Mouse (Mus musculus) WW6 (cell line): ENCODE measurements at regions not wholly inside any gene's neighbourhood (a gene's known extent, or its start where the extent isn't known, plus 50 kb on each side); places are given as distances from the start of the nearest gene placed in this dataset.

Experiments used
- DNase-seq: peaks from one replicate; pipeline ENCODE4 v3.0.0-alpha.2; 2013; ENCODE audit warnings: low read depth, low spot score

- DNase-seq, result no peak
Measured at GRCm38 (mm10) chr1:61175239-61175638, 197.5 kb downstream of the Icos start.

DNA sequence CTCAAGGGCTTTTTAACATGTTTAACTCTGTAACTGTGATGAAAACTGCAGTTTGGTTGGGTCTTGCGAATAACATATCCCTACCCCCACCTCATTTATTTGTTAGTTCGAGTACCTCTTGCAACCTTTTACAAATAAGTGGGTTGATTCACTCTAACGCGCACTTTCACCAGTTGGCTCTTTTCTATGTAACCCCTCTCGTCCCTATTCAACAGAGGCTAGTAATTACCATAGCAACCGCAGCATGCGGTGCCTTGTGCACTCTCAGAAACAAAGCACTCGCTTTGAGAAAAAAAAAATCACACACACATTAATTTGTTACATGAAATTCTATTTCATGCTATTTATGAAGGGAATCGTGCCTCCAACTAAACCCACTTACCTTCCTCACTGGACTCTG is 201.7 kb downstream of the Icos start:
- DNase-seq, result no peak

DNA sequence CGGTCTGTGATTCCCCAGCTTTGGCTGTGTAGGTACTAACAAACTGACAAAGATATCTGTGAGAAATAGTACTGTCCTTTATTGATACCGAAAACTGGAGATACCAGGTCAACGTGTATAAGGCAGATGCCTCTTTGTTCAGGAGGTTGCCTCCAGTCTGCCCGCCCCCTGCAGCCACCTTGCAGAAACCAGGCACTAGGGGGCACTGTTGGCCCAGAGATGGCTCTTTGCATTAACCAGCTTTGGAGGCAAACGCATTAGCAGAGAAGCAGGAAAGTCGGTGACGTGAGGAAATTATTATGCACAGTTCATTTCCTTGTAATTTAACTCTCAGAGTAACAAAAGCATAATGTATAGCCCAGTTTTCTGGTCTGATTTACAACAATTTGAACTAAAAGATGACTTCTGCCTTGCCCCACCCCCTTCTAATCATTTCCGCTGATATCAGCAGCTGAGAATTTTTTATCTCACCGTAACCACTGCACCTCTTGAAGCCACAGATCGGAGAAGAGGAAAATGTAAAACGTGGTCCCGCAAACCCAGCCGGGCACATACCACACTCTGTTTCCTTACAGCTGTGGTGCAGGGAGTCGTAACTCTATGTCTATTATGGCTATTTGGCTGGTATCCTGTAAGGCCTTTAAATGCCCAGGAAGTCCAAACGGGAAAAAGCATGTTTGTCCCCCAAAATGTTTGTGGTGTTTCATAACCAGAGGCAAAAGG is 203.5 kb downstream of the Icos start:
- peak; percentile 45 for DNase-seq

- DNase-seq, result no peak
Measured at GRCm38 (mm10) chr1:61187381-61188100, 209.8 kb downstream of the Icos start.

DNA sequence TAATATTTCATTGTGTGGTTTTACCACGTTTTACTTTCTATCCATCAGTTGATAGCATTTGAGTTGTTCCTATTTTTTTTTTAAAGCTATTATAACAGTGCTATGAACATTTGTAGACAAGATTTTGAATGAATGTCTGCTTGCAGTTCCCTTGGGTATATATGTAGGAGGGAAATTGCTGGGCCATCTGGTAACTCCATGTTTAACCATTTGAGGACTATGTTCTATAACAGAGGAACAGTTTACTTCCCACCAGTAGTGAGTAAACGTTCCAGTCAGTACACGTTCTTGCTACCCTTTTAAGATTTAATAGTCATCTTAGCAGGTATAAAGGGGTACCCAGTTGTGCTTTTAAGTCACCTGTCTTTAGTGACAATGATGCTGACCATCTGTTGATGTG is 213.2 kb downstream of the Icos start:
- no peak for DNase-seq

- no peak for DNase-seq
Measured at GRCm38 (mm10) chr1:61198549-61199062, 220.9 kb downstream of the Icos start.

GRCm38 (mm10) chr1:61201006-61201405 is 223.3 kb downstream of the Icos start:
- no peak for DNase-seq

DNA sequence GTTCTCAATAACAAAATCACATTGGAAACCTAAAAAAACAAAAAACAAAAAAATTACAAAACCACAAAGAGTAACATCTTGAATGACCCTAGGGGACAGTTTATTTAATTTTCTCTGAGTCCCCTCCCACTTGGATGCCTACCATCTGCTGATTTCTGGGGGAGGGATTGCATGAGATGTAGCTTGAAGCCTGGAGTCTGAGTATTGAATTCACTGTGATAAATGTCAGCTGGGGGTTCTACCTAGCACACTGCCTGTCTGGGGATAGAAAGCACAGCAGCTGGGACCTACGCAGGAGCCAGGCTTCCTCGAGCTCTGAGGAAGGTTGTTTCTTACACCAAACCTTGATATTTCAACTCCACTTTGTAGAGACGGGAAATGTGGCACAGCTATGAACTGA is 224.4 kb downstream of the Icos start:
- no peak for DNase-seq

GRCm38 (mm10) chr1:61203170-61203569 is 225.4 kb downstream of the Icos start:
- no peak for DNase-seq

DNA sequence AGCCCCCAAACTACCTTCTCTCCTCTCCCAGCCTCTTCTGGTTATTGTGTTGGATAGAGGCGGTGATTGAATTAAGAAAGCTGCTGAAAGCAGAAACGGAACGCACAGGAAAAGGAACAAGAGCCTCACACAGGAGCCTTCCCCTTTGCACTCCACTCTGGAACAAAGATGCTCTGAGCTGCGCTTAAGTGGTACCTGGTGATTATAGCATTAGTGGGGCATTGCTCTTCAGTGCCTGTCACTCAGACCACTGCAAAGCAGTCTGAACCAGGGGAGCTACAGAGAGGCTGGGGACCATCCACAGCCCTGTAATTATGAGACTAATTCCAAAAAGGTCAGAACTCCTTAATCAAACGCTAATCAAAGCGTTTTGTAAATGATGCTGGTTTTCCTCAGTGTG is 225.9 kb downstream of the Icos start:
- no peak for DNase-seq

DNA sequence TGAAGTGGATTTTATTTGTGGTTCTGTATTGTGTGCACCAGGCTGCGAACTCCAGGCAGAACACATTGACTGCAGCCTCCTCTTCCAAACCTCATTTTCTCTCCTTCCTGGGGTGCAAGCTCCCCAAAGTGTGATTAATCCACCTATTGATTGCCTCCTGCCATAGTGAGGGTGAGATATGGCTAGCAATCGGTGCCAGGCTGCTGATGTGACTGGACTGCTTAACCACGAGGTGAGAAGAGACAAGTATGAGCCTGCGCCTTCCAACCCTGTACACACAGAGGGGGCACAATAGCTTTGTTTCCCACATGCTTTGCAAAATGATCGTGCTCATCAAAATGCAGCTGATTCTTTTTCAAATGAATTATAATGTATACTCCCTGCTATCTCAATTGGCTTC is 227.4 kb downstream of the Icos start:
- DNase-seq, result no peak

DNA sequence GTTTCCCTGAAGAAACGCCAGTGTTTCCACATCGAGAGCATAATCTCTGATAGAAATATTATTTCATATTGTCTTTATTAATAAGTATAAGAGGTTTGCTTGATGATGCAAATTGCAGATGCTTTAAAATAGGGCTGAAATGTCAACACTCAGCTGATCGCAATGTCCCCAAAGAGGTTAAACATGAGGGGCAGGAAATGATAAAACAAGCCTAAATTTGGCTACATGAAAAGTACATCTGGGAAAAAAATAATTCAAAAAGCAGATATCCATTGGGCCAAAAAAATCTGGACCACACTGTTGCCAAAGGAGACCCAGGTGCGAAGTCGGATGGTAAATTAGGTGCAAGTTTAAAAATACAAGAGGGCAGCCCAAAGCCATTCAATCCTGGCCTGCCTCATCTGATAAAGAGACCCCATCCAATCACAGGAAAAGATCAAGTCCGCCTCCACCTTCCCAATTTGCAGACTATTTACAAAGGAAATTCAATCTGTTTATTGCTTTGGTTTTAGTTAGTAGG is 229.2 kb downstream of the Icos start:
- no peak for DNase-seq

DNA sequence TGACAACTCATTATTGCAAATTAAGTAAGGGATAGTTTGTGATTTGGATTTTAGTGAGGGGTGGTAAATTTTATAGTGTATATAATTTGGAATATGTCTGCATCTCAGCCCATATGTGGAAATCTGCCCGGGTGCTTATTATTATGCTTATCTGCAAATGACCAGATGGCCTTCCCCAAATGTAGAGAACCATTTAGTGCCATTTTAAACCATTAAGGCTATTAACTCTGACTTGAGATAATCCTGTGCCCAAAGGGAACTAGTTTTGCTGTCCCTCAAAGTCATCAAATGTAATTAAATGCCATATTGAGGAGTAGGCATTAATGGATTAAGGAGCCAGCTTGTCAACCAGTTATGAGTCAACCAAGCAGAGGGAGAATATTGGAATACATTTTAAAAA is 230.7 kb downstream of the Icos start:
- DNase-seq, result no peak

GRCm38 (mm10) chr1:61221131-61221530 is 243.4 kb downstream of the Icos start:
- no peak for DNase-seq

DNA sequence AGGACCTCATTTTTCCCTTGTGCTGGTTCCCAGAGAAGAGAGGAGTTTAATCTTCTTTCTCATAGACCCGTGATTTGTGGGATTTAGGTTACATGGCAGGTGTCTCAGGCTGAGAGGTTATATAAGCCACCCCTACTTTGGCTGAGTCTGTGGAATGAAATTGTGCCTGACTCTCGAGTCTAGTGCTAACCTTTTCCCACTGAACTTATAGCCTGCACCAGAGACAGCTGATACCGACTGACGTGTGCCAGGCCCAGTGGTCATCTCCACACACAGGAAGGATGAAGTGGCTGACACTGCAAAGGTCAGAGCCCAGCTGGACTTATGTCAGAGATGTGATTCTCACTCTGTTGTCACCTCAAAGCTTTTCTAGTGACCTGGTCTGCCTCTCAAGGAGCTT is 251.2 kb downstream of the Icos start:
- DNase-seq, result no peak

DNA sequence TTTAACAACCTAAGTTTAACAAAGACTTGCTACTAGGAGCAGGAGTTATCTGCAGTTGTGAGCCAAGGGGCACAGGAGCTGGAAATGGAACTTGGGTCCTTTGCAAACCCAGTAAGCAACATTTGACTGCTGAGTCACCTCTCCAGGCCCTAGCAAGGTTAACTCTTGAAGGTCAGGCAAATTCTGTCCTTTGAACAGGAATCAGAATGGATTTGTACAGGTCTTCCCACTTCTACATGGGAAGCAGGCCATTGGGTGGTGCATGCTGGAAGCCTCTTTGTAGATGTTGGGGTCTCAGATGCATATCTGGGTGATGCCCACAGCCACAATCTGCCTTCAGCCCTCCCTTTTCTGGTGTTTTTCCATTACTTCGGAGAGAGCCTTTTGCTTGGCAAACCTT is 255.3 kb downstream of the Icos start:
- no peak for DNase-seq

GRCm38 (mm10) chr1:61233476-61234297 is 256.0 kb downstream of the Icos start:
- no peak for DNase-seq

GRCm38 (mm10) chr1:61234298-61234682 is 256.6 kb downstream of the Icos start:
- no peak for DNase-seq

GRCm38 (mm10) chr1:61236511-61236910 is 258.8 kb downstream of the Icos start:
- DNase-seq, result no peak

GRCm38 (mm10) chr1:61238668-61239067 is 260.9 kb downstream of the Icos start:
- no peak for DNase-seq

GRCm38 (mm10) chr1:61257561-61257960 is 279.8 kb downstream of the Icos start:
- no peak for DNase-seq

GRCm38 (mm10) chr1:61263466-61263865 is 285.7 kb downstream of the Icos start:
- DNase-seq, result no peak
